Mouse (Mus musculus) E14TG2a.4 (cell line): ENCODE results near the gene Xrcc3.
A peak's percentile ranks its signal among the peaks of the same experiment; 100 is the strongest.

Experiments used
- H3K27me3 ChIP-seq: 2 replicates; pipeline ENCODE4 v1.6.1; 2014; ENCODE audit warnings: low read length, control low read depth; ENCODE audit not compliant: insufficient read depth
- H3K36me3 ChIP-seq: 2 replicates; pipeline ENCODE4 v1.6.1; 2014; ENCODE audit warnings: low read length, control low read depth; ENCODE audit not compliant: insufficient read depth
- H3K4me1 ChIP-seq: replicated peaks from 2 replicates; pipeline ENCODE4 v1.6.1; 2014; ENCODE audit warnings: low read depth, low read length, control low read depth
- H3K4me3 ChIP-seq: replicated peaks from 2 replicates; pipeline ENCODE4 v1.5.1; 2014; ENCODE audit warnings: mild to moderate bottlenecking, low read length
- H3K9me3 ChIP-seq: 2 replicates; pipeline ENCODE4 v1.6.1; 2014; ENCODE audit warnings: low read length, control low read depth
- CTCF ChIP-seq: conservative IDR thresholded peaks from 2 replicates; pipeline ENCODE4 v1.5.1; 2014; ENCODE audit warnings: low read length
- NANOG ChIP-seq: IDR thresholded peaks from 2 replicates; pipeline ENCODE4 v1.6.1; 2014; ENCODE audit warnings: borderline replicate concordance, low read length, mixed read lengths
- POU5F1 ChIP-seq: IDR thresholded peaks from 2 replicates; pipeline ENCODE4 v1.6.1; 2014; ENCODE audit warnings: low read length, borderline replicate concordance

Gene Xrcc3

GRCm38 (mm10) chr12:111821931-111822330 lies 8.3 kb upstream of the Xrcc3 start:
- Histone ChIP-seq H3K4me3 (no peak overlapping the region), H3K36me3 (peaks cover 65% of the 10 kb centered on the region), H3K27me3 (no peaks in the 10 kb centered on the region), H3K9me3 (no peaks in the 10 kb centered on the region), H3K4me1 (peaks cover 36% of the 10 kb centered on the region)
- no peak for TF ChIP-seq CTCF
- TF ChIP-seq NANOG = no peak
- TF ChIP-seq POU5F1 = no peak

- Histone ChIP-seq H3K27me3 (no peaks in the 10 kb centered on the region), H3K36me3 (peaks cover 53% of the 10 kb centered on the region), H3K4me1 (peaks cover 48% of the 10 kb centered on the region), H3K9me3 (no peaks in the 10 kb centered on the region), H3K4me3 (no peak overlapping the region)
- TF ChIP-seq NANOG (no peak), POU5F1 (no peak), CTCF (no peak)
Measured at GRCm38 (mm10) chr12:111820708-111821107, 7.0 kb upstream of the Xrcc3 start.

GRCm38 (mm10) chr12:111819936-111820335 lies 6.3 kb upstream of the Xrcc3 start:
- no peak overlapping the region for H3K4me3 ChIP-seq
- TF ChIP-seq CTCF (no peak), NANOG (no peak), POU5F1 (no peak)
- H3K36me3 ChIP-seq = peaks cover 49% of the 10 kb centered on the region

GRCm38 (mm10) chr12:111817991-111818390 lies 4.3 kb upstream of the Xrcc3 start:
- no peak overlapping the region for H3K4me3 ChIP-seq
- no peaks in the 10 kb centered on the region for H3K9me3 ChIP-seq
- peaks cover 29% of the 10 kb centered on the region for H3K36me3 ChIP-seq
- H3K4me1 ChIP-seq = peaks cover 64% of the 10 kb centered on the region
- H3K27me3 ChIP-seq = no peaks in the 10 kb centered on the region
- no peak for TF ChIP-seq CTCF
- TF ChIP-seq NANOG = no peak
- no peak for TF ChIP-seq POU5F1

More at GRCm38 (mm10) chr12:111819936-111820335, 6.3 kb upstream of the Xrcc3 start:
- Histone ChIP-seq H3K4me1 (peaks cover 56% of the 10 kb centered on the region), H3K9me3 (no peaks in the 10 kb centered on the region), H3K27me3 (no peaks in the 10 kb centered on the region)

- peaks cover 72% of the 10 kb centered on the region for H3K4me1 ChIP-seq
- H3K4me3 ChIP-seq = peak overlapping the region; percentile 26; the same call in 1 of the 2 replicates
- peaks cover 20% of the 10 kb centered on the region for H3K36me3 ChIP-seq
- no peaks in the 10 kb centered on the region; the same call in 1 of the 2 replicates for H3K27me3 ChIP-seq
- TF ChIP-seq POU5F1 (no peak), CTCF (no peak), NANOG (no peak)
- H3K9me3 ChIP-seq = no peaks in the 10 kb centered on the region
Measured at GRCm38 (mm10) chr12:111816967-111817366, 3.3 kb upstream of the Xrcc3 start.

GRCm38 (mm10) chr12:111816528-111816927 lies 2.9 kb upstream of the Xrcc3 start:
- H3K36me3 ChIP-seq = peaks cover 22% of the 10 kb centered on the region
- no peak for TF ChIP-seq CTCF
- TF ChIP-seq NANOG = no peak
- no peak for TF ChIP-seq POU5F1
- peak overlapping the region; percentile 26; the same call in 1 of the 2 replicates for H3K4me3 ChIP-seq
- H3K9me3 ChIP-seq = no peaks in the 10 kb centered on the region
- no peaks in the 10 kb centered on the region; the same call in 1 of the 2 replicates for H3K27me3 ChIP-seq
- H3K4me1 ChIP-seq = peaks cover 75% of the 10 kb centered on the region

GRCm38 (mm10) chr12:111814769-111815762 lies 1.4 kb upstream of the Xrcc3 start:
- TF ChIP-seq POU5F1 = no peak
- no peak for TF ChIP-seq NANOG
- TF ChIP-seq CTCF = no peak

GRCm38 (mm10) chr12:111813111-111813765 lies 435 bp downstream of the Xrcc3 start:
- peaks cover 41% of the 10 kb centered on the region for H3K36me3 ChIP-seq
- H3K27me3 ChIP-seq = no peaks in the 10 kb centered on the region; the same call in 1 of the 2 replicates
- H3K9me3 ChIP-seq = no peaks in the 10 kb centered on the region
- H3K4me1 ChIP-seq = peaks cover 74% of the 10 kb centered on the region
- peak overlapping the region; percentile 98 for H3K4me3 ChIP-seq
- TF ChIP-seq NANOG = no peak
- no peak for TF ChIP-seq CTCF
- no peak for TF ChIP-seq POU5F1

More at GRCm38 (mm10) chr12:111814769-111815762, 1.4 kb upstream of the Xrcc3 start:
- Histone ChIP-seq H3K36me3 (peaks cover 24% of the 10 kb centered on the region), H3K4me3 (peak overlapping the region; percentile 98), H3K4me1 (peaks cover 68% of the 10 kb centered on the region), H3K27me3 (no peaks in the 10 kb centered on the region; the same call in 1 of the 2 replicates), H3K9me3 (no peaks in the 10 kb centered on the region)
